Mouse (Mus musculus) stomach, postnatal 0 days (tissue): ENCODE data around the gene Comt.

Experiments used
- CTCF ChIP-seq: IDR thresholded peaks from 2 replicates; pipeline ENCODE4 v1.5.1; 2016; ENCODE audit warnings: antibody characterized with exemption, low read depth, mild to moderate bottlenecking, moderate library complexity
- EP300 ChIP-seq: optimal IDR thresholded peaks from 2 replicates; pipeline ENCODE3; 2016; ENCODE audit warnings: antibody characterized with exemption

DNA sequence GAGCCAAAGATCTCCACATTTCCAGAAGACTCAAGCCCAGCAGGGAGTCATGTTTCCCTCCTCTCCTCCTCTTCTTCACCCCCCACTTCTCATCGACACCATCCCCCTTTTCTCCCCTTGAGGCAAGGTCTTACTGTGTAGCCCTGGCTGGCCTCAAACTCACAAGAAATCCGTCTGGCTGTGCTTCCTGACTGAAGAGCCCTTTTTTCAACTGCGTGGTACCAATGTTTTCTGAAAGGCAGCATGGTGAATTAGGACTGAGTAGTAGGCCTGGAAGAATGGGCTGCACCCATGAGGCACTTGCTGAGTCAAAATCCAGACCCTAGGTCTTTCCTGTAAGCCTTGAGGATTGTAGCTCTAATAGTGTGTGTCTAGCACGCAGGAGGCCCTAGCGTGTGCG is 36.3 kb downstream of the Comt start:
- no peak for TF ChIP-seq EP300
- no peak for TF ChIP-seq CTCF
